Mouse (Mus musculus): Measurements from ENCODE around the gene Gm15737.

Gm15737 gene

DNA sequence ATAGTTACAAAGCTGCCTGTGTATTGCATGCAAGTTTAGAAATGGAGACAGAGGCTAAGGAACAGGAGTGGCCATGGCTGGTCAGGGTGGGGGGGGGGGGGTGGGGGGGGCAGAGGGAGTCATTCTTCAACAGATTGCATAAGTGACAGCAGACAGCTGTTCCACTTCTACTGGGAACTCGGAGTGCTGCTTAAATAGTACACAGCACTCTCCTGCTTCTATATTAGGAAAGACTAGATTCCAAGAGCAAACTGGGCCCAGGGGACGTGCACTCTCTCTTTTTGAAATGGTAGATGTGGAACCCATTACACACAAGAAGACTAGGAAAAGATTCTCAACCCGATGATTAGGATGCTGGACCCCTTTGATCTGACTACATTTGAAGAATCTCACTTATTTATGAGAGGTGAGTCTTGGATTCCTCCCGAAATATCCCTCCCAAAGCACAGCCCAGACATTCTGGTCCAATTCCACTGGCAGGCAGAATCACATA is at the start of gene Gm15737:
TSS of gene Gm15737 (plus strand) at position 269 of the 493 bp plus-strand sequence.
- peak; percentile 14 for DNase-seq (ENCODE audit: low spot score)

DNA sequence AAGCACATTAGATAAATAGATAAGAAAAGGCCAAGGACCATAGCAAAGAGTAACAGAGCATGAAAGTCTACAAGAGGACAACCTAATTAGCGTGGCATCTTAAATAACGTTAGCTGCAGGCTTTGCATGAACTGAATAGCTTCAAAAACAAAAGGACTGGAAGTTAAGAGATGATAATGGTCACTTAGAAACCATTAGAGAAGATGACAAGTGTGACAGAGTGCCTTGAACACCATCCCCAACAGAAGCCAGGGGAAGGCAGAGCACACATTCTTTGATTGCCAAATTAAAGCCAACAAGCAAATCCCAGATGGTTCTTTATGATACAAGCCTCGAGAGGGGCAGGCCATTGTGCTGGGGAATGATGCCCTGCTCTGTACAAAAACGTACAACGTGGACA is 47.6 kb upstream of the Gm15737 start:
- DNase-seq (ENCODE audit: low spot score), result no peak

DNA sequence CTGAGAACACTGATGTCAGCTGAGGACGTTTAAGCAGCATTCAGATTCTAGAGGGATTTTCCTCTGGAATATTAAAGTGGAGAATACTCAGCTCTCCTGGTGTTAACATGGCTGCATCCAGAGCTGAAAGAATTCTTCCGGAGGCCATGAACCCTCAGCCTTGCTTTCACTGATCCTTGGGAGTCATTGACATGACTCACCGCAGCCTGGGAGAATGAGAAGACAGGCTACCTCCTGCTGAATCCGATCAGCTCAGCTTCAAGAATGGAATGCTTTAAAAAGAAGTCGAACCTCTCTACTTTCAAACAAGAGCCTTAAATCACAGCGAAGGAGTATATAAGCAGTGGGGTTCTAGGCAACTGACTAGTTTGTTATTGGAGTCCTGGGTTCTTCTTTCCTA is 47.2 kb upstream of the Gm15737 start:
- DNase-seq (ENCODE audit: low spot score), result no peak

DNA sequence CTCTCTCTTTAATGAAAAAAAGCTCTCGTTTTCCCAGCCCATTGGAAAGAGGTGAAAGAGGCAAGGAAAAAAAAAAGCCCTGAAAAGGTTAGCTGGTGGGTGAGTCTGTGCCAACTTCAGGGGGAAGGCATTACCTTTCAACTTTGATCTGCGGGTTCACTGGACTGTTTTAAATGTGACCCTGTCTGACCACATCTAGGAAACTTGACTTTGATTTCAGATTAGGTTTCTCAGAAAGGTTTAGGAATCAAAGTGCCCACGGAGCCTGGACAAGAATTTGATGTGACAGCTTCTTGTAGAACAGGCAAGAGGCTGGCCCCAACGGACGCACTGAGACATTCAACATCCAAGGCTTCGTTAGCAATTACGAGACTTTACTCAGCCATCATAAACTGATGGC is 45.2 kb upstream of the Gm15737 start:
- DNase-seq (ENCODE audit: low spot score), result no peak

DNA sequence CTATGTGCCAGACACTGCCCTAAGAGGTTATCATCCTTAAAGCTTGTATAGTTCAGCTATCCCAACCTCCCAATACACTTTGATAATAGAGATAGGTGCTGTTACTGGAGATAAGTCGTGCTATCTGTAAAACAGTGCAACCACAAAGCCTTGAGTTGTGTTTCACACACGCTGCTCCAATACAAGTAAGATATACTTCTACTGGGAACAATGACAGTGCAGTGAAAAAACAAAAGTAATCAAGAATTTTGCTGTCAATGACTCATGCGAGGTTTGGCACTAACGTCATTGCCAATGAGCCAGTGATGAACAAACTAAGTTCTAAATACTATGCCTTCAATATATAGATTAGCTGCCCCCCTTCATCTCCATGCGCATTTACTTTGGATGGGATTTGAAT is 42.6 kb upstream of the Gm15737 start:
- no peak for DNase-seq (ENCODE audit: low spot score)

DNA sequence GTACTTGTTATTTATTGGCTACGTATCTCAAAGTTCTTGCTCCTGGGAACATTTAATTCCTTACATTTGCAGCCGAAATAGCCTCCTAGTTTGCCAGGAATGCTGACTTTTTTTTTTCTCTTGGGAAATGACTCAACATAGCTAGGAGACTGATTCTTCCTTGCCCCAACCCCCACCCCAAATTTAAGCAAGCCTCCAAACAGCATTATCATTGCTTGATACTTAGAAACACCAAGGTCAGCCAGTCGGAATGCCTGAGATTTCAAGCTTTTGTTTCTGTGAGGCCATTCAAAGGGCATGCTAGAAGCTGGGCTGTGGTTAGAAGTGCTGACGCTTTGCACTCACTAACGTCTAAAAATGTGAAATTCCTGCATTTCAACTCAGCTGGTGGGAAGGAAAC is 41.8 kb upstream of the Gm15737 start:
- DNase-seq (ENCODE audit: low spot score), result no peak

DNA sequence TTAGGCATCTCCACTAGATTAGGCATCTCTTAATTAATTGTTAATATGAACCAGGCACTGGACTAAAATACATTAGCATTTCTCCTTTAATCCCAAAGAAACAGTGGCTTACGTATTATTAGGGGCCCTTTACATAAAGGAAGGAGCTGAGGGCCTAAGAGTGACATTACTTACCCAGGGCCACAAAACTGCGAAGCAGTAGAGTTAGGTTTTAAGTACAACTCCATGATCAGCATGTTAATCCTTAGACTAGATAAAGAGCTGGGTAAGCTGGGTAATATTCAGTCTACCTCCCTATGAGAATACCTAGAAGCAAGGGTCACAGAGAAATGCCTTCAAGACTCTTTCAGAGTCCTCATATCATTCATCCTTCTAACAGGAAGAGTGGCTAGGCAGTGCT is 40.0 kb upstream of the Gm15737 start:
- DNase-seq (ENCODE audit: low spot score), result no peak

DNA sequence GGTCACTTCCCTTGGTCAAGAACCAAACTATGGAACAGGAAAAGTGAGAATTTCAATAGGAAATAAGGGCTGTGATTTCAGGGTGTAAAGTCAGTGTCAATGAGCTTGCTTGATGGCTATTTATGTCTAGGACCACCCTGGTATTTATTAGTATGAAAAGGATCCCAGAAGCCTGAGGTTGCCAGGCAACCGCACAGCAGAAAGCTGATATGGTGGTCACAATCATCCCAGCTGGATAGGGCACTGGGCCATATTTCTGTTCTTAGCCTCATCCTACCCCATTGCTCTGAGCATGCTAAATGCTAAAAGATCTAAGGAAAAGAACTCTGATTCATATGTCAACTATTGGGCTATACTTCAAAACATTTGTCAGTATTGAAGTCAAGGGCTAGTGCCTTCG is 38.1 kb upstream of the Gm15737 start:
- DNase-seq (ENCODE audit: low spot score), result no peak

DNA sequence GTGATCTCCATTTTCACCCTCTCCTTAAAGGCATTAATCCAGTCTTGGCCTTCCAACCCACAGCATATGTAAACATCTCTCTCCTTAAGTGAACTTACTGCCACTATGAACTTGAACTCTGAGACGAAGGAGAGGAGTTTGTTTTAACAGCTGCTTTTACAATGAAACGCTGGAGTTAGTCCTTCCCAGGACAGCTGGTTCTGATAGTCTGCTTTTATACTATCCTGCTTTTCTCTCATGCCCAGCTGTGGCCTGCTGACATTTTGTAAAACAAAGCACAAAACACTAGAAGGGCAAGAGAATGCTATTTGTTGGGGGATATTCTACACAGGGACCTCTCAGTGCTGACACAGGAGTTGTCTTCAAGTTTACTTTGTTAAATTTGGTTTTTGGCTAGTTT is 27.2 kb upstream of the Gm15737 start:
- DNase-seq (ENCODE audit: low spot score), result no peak

DNA sequence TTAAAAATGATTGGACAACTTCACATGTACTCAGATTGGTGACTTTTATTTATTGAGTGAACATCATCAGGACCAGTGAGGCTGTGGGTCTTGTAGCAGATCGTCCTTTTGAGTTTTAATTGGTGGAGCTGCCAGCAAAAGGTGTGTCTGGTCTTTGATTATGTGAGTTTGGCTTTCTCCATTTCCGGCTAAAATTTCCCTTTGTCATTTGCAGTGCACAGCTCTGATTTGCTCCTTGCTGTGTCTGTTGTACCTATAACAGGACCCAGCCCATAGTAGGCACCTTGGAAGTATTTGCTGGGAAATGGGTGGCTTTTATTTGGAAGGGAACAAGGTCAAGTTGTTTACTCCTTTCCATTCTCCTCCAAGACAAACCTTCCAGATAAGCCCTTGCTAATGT is 25.7 kb upstream of the Gm15737 start:
- no peak for DNase-seq (ENCODE audit: low spot score)

DNA sequence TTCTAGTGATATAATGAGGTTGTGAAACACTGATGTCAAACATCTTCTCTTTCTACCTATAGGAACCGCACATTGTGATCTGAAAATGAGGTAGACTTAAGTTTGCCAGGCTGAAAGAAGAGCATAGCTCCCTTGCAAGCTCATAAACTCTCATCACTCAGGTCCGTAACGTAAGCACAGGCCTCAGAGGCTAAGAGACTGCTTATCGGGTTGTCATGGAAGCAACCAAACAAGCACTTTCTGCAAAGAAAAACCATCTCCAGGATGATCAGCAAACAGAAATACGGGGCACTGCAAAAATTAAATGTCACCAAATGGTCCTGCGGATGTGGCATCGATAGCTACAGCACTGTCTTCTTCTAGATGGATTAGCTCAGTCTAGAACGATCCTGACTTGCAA is 23.3 kb upstream of the Gm15737 start:
- DNase-seq (ENCODE audit: low spot score), result no peak

DNA sequence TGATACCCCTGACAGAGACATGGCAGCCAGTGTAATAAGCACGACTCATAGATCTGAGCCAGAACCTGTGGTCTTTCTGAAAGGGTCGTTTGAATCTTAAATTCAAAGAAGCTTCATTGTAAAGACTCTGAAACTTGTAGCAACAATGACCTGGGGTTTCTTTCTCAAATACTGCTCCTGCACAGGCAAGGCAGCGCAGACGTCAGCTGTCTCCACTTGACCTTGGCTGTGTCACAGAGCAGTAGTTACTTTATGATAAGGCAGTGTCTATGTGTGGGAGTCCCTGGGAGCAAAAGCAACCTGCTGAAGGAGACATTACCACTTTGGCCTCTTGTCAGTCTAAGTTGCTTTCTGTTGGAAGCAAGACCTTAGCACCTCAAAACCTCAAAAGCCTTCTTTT is 22.5 kb upstream of the Gm15737 start:
- no peak for DNase-seq (ENCODE audit: low spot score)

DNA sequence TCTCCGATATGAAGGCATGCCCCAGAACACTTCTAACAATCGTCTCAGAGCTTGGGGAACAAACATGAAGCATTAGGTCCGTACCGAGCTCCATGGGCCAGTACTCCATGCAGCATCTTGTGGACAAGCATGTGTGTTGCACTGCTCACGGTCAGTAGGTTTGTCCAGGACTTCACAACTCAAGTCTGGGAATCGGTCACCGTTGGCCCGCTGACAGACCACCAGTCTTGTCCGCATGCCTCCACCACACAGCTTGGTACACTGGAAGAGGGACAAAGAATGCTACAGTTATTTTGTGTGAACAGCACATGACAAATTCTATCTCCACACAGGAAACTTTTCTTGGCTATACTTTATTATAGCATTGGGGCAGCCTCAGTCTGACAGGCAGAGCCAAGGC is 19.9 kb upstream of the Gm15737 start:
- DNase-seq (ENCODE audit: low spot score), result no peak

DNA sequence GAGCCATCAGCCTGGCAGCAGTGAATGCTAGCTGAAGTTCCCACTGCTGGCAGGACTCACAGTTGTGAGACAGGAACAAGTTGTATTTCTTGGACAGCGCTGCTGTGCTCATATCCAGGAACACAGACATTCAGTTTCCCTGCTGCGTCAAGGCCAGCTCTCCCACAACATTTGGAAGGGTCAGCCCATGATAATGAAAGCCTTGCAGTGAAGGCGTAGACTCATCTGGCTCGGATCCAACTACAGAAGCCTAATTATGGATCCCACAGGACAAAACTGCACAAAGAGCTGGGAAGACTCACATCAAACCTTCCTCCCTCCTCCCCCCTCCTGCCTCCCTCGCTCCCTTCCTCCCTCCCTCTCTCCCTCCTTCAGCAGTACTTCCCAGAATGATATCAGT is 18.9 kb upstream of the Gm15737 start:
- DNase-seq (ENCODE audit: low spot score), result peak; percentile 31

DNA sequence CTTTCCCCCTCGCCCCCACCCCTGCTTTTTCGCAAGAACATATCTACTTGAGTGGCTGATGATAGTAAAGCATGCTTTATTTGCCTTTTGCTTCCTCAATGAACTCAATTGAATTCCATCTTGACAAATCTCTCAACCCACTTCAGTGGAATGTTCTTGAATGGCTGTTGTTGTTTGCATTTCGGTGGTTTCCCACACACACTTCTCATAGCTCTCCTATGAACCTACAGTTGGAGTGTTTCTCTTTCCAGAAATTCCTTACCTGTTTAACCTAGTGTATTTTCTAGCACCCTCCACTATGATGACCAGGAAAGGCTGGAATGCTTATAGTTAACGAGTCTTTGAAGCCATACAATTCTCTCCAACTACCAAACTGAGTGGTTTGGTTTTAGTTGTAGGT is 14.3 kb upstream of the Gm15737 start:
- no peak for DNase-seq (ENCODE audit: low spot score)

DNA sequence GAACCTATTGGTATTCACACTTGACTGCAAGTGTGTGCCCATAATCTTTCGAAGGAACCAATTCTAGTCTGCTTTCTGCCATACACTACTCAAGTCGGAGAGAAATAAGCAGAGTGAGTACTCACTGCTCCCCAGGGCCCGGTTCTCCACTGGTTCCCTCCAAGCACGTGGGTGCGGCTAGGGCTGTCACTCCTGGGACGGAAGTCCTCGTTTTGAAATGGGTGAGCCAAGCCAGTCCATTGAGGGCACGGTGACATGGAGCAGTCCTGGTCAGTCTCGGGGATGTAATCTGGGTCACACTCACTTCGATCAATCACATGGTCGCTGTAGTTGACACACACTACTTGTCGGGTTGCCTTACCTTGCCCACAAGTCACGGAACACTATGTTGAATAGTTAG is 11.4 kb upstream of the Gm15737 start:
- DNase-seq (ENCODE audit: low spot score), result no peak

DNA sequence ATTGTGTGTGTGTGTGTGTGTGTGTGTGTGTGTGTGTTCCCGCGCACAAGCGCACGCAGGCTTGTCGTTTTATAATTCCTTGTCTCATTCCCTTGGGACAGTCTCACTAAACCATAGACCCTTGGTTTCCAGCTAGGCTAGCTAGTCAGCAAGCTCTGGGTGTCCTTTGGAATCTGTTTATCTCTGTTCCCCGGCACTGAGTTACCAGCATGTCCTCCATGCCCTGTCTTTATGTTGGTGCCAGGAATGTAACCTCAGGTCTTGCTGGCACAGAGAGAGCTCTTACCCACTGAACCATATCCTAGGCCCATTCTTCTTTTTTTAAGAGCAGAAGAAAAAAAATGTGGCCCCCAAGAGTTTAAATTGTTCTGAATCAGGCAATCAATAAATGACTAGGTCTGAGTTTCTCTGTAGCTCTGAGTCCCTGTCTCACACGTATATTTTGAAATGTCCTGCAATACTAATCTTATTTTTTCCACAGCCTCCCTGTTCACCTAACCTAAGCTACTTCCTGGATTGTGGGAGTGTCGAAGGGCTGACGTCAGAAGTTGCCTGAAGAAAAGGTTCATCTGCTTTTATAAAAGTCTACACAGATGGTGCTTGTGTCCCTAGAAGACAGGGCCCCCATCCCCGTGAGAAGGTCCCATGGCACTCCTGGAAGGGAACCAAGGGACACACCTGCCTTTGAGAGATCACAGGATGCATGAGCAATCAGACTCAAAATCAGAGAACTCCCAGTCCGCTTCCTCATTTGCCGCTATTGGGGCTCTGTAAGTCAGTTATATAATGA is 10.2 kb upstream of the Gm15737 start:
- DNase-seq (ENCODE audit: low spot score), result no peak

DNA sequence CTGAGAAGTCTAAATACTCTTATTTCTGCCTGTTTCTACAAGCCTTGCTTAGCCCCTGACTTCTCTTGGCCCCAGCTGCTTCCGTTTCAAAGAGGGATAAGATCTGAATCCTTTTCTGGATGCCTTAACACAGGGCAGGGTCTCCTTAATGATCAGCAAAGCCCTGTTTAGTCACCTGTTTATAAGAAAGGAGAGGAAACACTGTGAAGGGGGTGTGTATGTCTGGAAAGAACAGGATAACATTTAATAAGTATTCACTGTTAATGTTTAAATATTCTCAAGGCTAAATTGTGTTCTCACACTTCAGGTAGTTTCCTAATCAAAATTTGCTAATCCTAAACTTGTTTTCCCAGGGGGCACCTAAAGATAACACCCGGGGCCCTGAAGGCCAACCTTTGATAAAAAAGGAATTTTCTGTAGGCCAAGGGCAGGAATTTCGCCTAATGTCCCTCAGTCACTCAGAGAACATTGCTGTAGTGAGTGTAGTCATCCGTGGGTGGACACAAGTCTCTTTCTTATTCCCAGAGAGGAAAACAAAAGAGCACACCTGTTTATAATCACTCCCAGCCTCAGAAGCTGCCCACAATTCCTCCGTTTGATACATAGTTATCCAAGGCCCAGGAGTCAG is 8.8 kb upstream of the Gm15737 start:
- DNase-seq (ENCODE audit: low spot score), result no peak

DNA sequence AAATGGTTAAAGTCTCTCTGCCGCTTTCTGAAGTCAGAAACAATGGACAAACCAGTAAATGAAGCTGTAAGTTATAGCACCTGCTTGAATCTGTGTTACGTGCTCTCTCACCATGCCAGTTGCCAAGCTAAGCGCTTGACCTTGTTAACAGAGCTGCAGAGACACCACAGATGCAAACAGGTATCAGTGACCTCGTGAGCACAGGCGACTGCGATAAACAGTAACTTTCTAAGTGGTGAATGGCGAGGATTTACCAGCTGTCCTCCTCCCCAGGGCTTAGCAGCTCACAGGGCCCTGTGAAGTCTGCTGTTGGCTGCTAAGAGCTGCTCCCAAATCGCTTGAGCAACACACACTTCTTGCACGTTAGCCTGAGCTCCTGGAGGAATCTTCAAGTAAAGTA is 6.6 kb upstream of the Gm15737 start:
- DNase-seq (ENCODE audit: low spot score), result no peak

DNA sequence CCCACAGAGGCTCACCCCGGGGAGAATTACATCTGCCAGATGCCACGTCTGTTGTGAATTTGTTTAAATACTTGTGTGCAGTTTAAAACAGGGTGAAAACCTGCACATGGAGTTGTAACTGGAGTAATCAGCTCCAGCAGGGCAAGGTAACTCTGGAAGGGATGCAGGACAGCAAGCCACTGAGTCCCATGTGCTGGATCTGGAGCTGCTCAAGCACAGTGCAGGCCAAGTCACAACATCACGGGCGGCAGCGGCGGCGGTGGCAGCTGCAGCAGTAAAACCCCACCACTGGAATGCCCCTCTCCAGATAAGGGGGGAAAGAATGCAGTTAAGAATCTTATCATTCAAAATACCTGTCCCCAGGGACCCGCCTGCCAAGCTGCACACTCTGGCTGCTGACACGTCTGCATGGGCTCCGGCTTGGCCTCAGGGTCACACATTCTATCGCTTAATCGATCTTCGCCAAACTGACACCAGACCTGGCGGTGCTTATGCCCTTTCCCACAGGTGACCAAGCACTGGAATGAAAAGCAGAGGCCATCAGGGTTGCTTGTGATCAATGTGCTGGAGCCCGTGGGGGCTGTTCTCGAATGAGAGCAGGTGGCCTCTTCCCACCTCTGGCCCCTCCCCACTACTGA is 544 bp downstream of the Gm15737 start:
- no peak for DNase-seq (ENCODE audit: low spot score)

DNA sequence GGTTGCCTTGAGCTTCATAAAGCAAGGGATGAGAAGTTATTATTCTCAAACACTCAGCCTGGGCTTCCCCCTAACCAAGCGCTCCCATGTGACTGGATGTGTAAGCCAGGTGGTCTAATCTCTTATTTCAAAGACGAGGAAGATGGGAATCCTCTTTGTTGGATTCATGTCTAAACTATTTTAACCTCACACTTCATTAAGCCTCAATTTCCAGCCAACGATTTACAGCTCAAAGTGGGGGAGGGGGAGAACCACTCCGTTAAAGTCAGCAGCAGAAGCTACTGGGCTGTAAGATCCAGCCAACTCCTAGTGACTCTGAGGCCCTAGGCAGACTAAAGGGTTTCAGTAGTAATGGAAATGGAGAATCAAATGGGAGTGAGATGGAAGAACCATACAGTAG is 2.7 kb downstream of the Gm15737 start:
- no peak for DNase-seq (ENCODE audit: low spot score)

DNA sequence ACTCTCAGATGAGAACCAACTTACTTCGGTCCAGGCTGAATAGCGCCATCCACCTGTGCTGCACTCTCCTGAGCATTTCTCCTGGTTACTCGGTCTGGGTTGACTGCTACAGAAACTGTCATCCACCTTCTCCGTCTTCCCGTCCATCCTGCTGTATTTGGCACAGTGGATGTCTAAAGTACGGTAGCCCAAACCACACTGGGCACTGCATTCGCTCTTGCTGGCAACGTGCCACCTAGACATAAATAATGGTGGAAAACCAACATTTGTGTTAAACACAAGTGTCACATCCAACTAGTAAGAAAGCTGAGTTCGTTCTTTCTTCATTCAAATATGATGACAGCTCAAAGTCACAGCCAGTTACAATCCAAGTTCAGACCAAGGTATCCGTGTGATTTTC is 3.6 kb downstream of the Gm15737 start:
- no peak for DNase-seq (ENCODE audit: low spot score)

DNA sequence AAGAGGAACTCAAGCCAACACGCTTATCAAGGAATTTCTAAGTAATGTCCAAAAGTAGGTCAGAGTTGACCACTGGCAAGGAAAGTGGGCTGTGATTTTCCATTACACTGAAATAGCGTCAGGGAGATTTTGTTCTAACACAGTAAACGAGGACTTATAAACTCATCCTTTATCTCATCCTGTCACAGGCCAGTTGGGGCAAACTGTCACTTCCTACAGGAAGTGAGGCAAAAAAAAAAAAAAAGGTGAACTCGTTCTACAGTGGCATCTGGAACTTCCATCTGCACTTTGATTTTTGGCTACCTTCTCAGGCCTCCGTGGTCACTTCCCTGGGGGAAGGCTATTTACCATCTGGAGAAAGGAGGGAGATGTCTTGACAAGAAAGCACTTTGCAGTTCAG is 5.7 kb downstream of the Gm15737 start:
- no peak for DNase-seq (ENCODE audit: low spot score)

Measured in urinary bladder, postnatal 25 days (tissue).